Mouse (Mus musculus) liver, embryonic 13.5 days (tissue): ENCODE results near the gene Smox. TPM values are rescaled to one million over a fixed set of nuclear protein-coding genes. Genes with fewer than 3 reads are reported as not detected.
A peak's percentile ranks its signal among the peaks of the same experiment; 100 is the strongest.

Experiments
- ATAC-seq: fragments of 200-750 bp; cut with Nextera tagmentation; 2 replicates; pipeline ENCODE4 v1.8.0; 2017; ENCODE audit warnings: low read depth, mild to moderate bottlenecking, moderate number of reproducible peaks, moderate library complexity
- DNase-seq: peaks from one replicate; pipeline ENCODE4 v3.0.0; 2022
- H3K27ac ChIP-seq: fragments of 300-500 bp; sonication (generic); 2 replicates; pipeline ENCODE4 v1.5.1; 2015; ENCODE audit warnings: moderate library complexity, mild to moderate bottlenecking, inconsistent platforms
- H3K27me3 ChIP-seq: fragments of 300-500 bp; sonication (generic); 2 replicates; pipeline ENCODE4 v1.6.1; 2015; ENCODE audit warnings: mild to moderate bottlenecking, inconsistent platforms
- H3K36me3 ChIP-seq: fragments of 300-500 bp; sonication (generic); 2 replicates; pipeline ENCODE4 v1.6.1; 2015; ENCODE audit warnings: mild to moderate bottlenecking, inconsistent platforms
- H3K4me1 ChIP-seq: fragments of 300-500 bp; sonication (generic); replicated peaks from 2 replicates; pipeline ENCODE4 v1.6.1; 2015; ENCODE audit warnings: inconsistent platforms
- H3K4me2 ChIP-seq: fragments of 300-500 bp; sonication (generic); 2 replicates; pipeline ENCODE4 v1.6.1; 2015; ENCODE audit warnings: inconsistent platforms, mild to moderate bottlenecking, moderate library complexity
- H3K4me3 ChIP-seq: fragments of 300-500 bp; sonication (generic); replicated peaks from 2 replicates; pipeline ENCODE4 v1.5.1; 2015; ENCODE audit warnings: mild to moderate bottlenecking, inconsistent platforms
- H3K9ac ChIP-seq: fragments of 300-500 bp; sonication (generic); 2 replicates; pipeline ENCODE4 v1.6.1; 2015; ENCODE audit warnings: mild to moderate bottlenecking, inconsistent platforms
- H3K9me3 ChIP-seq: fragments of 300-500 bp; sonication (generic); replicated peaks from 2 replicates; pipeline ENCODE4 v1.6.1; 2016; ENCODE audit warnings: inconsistent platforms
- WGBS: fragments of 180-500 bp; shearing (Covaris S2); methylation state at CpG from one replicate; pipeline ENCODE4 v1.1.7; 2015; ENCODE audit not compliant: insufficient replicate concordance; 5-methylcytosine and 5-hydroxymethylcytosine counted together
- polyA plus RNA-seq: library from polyadenylated mRNA; unstranded; fragments of >200 nt; fragmentation: Nextera tagmentation; extraction: Ambion mirVana; gene quantifications from 2 replicates; pipeline ENCODE4 v1.2.1, GENCODE M21; 2015

Gene Smox
- polyA plus RNA-seq, 1 experiment from 2014 or later, result 109 TPM

DNA sequence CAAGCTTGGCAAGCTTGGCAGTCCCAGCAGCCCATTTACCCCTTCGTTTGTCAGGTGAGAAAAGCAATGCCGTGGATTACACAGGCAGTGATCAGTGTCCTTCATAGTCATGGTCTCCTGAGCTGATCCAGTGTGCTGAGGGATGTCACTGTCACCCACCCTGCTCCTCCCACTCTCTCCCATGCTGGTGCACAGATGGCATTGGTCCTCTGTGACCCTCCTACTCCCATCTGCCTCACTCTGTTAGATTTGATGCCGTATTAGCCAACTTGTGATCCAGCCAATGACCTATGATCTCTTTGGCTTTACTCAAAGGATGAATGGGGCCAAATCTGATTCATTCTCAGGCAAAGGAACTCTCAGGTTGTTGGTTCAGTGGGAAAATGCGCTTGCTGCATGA lies 50.4 kb downstream of the Smox start:
- ATAC-seq, result no peak
- H3K4me2 ChIP-seq, result no peak overlapping the region
- 66% methylated on average over 4 of the region's 4 CpGs for whole genome bisulfite sequencing

DNA sequence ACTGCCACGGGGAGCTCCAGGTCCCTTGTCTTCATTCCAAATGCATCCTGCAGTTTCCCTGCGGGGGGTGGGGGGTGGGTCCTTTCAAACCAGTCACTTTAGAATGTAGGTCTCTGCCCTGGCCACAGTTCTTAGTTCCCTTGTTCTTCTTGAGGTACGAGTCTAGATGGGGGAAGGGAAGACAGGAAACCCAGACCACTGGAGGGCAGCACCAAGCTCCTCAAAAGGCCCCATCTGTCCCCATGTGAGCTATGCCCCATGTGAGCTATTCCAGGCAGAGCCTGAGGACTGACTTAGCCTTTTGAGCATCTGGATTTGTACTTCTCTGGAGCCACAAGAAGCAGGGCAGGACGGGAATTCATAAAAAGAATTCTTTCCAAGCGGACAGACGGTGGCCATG lies 51.2 kb downstream of the Smox start:
- Histone ChIP-seq H3K9me3 (no peaks in the 10 kb centered on the region), H3K36me3 (no peaks in the 10 kb centered on the region), H3K9ac (no peak overlapping the region), H3K4me3 (no peak overlapping the region), H3K27ac (no peak overlapping the region), H3K27me3 (peaks cover 39% of the 10 kb centered on the region), H3K4me1 (peaks cover 12% of the 10 kb centered on the region), H3K4me2 (no peak overlapping the region)
- ATAC-seq (no peak), DNase-seq (no peak)
- WGBS, result 29% methylated on average over 6 of the region's 6 CpGs

More for the DNA sequence above, 50.4 kb downstream of the Smox start:
- no peaks in the 10 kb centered on the region for H3K9me3 ChIP-seq
- no peak for DNase-seq
- H3K9ac ChIP-seq, result no peak overlapping the region
- H3K27me3 ChIP-seq, result peaks cover 30% of the 10 kb centered on the region
- H3K36me3 ChIP-seq, result no peaks in the 10 kb centered on the region
- no peak overlapping the region for H3K4me3 ChIP-seq
- no peak overlapping the region for H3K27ac ChIP-seq
- H3K4me1 ChIP-seq, result peaks cover 12% of the 10 kb centered on the region

DNA sequence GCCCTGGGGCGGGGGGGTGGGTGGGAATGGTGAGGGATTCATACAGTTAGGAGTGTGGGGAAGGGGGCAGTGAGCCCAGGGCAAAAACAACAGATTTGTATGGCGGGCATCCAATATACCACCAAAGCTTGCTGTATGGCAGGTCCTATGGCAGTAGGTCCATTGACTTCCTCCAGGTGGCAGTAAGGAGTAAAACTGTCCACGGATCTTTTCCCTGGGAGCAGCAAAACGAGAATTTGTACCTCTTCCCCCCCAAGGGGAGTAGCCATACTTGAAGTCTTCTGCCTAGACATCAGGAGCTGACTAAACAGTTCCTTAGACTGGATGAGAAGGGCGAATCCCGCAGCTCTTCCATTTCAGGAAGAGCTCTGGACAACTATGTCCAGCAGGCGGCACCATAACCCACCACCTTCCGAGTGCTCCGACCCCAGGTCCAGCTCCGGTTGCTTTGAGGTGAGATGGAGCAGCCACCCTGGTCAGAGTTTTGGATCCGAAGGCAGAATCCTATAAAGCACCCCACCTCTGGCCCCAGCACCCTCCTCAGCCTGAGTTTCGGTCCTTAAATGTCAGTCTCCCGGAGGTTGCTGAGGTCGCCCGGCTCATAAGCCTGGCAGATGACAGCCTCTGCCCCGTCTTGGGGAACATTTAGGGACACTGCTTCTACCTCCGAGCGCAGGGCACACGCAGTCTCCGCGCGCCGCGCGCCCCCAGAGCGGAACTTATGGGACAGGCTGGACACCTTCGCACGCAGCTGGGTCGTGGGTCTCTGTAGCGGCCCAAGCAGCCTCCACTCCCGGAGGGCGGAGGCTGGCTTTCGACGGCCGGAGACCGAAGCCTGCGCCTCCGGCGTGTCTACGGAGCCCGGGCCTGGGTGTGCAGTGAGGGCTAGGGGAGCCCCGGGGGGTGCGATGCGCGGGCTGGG lies 54.4 kb downstream of the Smox start:
- Histone ChIP-seq H3K4me1 (peaks cover 12% of the 10 kb centered on the region), H3K4me2 (peak overlapping the region; percentile 64), H3K4me3 (peak overlapping the region; percentile 48), H3K9ac (peak overlapping the region; percentile 33; the same call in 1 of the 2 replicates), H3K9me3 (no peaks in the 10 kb centered on the region), H3K36me3 (no peaks in the 10 kb centered on the region), H3K27ac (no peak overlapping the region), H3K27me3 (peaks cover 67% of the 10 kb centered on the region)
- no peak for ATAC-seq
- 2% methylated on average over 45 of the region's 45 CpGs for WGBS
- DNase-seq, result peak; percentile 24

DNA sequence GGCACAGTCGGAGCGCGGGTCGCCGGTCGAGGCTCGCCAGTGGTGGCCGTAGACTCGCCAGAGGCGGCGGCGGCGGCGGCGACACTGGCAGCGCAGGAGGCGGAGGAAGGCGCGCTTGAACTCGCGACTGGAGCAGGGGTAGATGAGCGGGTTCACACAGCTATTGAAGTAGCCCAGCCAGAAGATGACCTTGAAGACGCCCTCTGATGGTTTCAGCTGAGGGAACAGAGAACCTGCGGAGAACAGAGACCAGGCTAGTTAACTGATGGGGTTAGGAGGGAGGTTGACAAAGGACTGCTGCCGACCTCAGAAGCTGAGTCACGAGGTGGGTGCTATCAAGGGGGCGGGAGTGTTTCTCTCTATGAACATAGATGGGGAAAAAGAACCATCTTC lies 55.0 kb downstream of the Smox start:
- no peaks in the 10 kb centered on the region for H3K36me3 ChIP-seq
- peaks cover 73% of the 10 kb centered on the region for H3K27me3 ChIP-seq
- peak overlapping the region; percentile 33; the same call in 1 of the 2 replicates for H3K9ac ChIP-seq
- DNase-seq (no peak), ATAC-seq (no peak)
- WGBS, result 2% methylated on average over 27 of the region's 27 CpGs
- peaks cover 12% of the 10 kb centered on the region for H3K4me1 ChIP-seq
- peak overlapping the region; percentile 48 for H3K4me3 ChIP-seq
- H3K4me2 ChIP-seq, result peak overlapping the region; percentile 64
- no peaks in the 10 kb centered on the region for H3K9me3 ChIP-seq
- H3K27ac ChIP-seq, result no peak overlapping the region

DNA sequence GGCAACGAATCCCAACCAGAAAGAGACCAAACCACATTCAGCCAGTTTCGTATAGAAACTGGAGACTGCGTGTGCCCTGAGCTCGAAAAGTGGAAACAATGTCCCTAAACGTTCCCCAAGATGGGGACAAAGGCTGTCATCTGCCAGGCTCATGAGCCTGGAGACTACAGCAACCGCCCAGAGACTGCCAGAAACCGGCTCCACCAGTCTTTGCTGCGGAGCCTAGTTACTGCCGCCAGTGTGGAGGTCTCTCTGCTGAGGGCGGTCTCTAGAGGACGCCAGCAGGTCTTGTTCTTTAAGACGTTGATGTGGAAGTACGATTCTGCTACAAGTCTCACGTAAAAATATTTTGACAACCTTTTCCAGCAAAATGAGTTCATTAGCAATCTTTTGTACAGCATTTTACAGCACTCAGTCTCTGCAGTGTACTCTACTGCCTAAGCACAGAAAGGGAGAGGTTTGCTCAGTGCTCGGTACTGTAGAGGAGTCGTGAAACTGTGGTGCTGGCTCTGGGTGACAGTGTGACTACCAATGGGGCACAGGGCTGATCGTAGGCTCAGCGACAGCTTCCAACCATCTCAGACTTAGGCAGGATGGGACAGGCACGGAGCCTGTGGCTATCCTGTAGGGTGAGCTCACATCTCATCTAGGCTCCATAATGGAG lies 55.6 kb downstream of the Smox start:
- no peak overlapping the region for H3K9ac ChIP-seq
- no peaks in the 10 kb centered on the region for H3K36me3 ChIP-seq
- peaks cover 12% of the 10 kb centered on the region for H3K4me1 ChIP-seq
- H3K4me2 ChIP-seq, result no peak overlapping the region
- 0 out of 2 replicates have a peak overlapping the region, but pooled peaks have one; percentile 48 for H3K4me3 ChIP-seq
- no peak for DNase-seq
- WGBS, result 9% methylated on average over 19 of the region's 19 CpGs
- no peak for ATAC-seq
- peaks cover 76% of the 10 kb centered on the region for H3K27me3 ChIP-seq
- H3K9me3 ChIP-seq, result no peaks in the 10 kb centered on the region
- H3K27ac ChIP-seq, result no peak overlapping the region

DNA sequence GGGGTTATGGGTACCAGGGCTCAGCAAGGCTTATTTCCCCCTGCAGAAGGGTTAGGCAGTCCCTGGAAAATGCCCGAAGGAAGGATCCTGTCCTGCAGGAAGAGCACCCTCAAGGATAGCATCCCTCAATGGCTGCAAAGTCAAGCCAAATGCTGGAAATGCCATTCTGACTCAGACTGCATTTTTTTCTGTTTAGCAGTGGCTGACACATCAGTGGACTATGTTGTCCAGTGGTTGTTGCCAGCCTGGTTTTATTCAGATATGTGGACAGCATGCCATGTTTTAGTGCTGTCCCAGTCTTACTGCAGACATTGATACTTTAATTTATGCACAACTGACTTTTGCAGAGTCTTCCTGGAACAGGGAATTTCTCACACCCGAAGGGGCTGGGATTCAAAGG lies 57.0 kb downstream of the Smox start:
- ATAC-seq (no peak), DNase-seq (no peak)
- Histone ChIP-seq H3K27me3 (peaks cover 91% of the 10 kb centered on the region), H3K4me3 (no peak overlapping the region), H3K4me2 (no peak overlapping the region), H3K4me1 (peaks cover 12% of the 10 kb centered on the region), H3K9ac (no peak overlapping the region), H3K9me3 (no peaks in the 10 kb centered on the region), H3K36me3 (no peaks in the 10 kb centered on the region), H3K27ac (no peak overlapping the region)
- WGBS, result 45% methylated on average over 2 of the region's 2 CpGs

DNA sequence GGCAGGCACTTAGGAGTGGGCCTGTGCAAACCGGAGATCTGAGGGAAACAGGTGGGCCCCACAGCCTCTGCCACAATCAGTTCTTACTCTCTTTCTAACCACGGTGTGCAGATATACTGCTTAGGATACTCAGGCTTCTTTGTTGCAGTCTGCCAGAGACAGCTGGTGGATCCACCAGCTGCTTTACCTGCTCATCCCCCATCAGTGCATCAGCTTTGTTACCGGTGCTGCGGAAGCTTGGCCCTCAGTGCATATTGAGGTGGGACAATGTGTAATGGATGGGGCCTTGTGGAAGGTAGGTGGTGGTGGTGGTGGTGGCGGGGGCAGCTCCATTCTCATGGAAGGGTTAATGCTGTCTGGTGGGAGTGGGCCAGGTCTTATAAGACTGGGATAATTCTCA lies 57.8 kb downstream of the Smox start:
- Histone ChIP-seq H3K4me1 (peaks cover 12% of the 10 kb centered on the region), H3K36me3 (no peaks in the 10 kb centered on the region), H3K27me3 (peaks cover 85% of the 10 kb centered on the region), H3K4me3 (no peak overlapping the region), H3K9ac (no peak overlapping the region), H3K4me2 (no peak overlapping the region), H3K9me3 (no peaks in the 10 kb centered on the region), H3K27ac (no peak overlapping the region)
- ATAC-seq (no peak), DNase-seq (no peak)
- WGBS, result 56% methylated on average over 5 of the region's 5 CpGs

DNA sequence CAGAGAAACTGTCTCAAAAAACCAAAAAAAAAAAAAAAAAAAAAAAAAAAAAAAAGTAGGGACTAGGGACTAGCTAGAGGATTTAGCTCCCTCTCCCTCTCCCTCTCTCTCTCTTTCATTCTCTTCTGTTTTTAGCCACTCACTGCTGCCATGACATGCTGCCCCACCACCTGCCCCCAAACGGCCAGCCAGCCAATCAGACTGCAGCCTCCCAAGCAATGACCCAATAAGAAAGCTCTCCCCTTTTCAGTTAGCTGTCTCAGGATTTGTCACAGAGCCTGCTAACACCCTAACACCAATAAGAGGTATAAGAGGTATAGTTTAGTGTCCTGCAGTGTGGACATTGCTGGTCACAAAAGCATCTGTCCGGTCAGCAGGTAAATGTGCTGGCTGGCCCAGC lies 59.2 kb downstream of the Smox start:
- WGBS, result 43% methylated on average over 2 of the region's 2 CpGs
- peaks cover 11% of the 10 kb centered on the region for H3K4me1 ChIP-seq
- no peak overlapping the region for H3K27ac ChIP-seq
- H3K27me3 ChIP-seq, result peaks cover 79% of the 10 kb centered on the region
- H3K4me3 ChIP-seq, result no peak overlapping the region
- no peak overlapping the region for H3K9ac ChIP-seq
- ATAC-seq, result no peak
- no peaks in the 10 kb centered on the region for H3K36me3 ChIP-seq
- H3K9me3 ChIP-seq, result no peaks in the 10 kb centered on the region
- DNase-seq, result no peak
- H3K4me2 ChIP-seq, result no peak overlapping the region

DNA sequence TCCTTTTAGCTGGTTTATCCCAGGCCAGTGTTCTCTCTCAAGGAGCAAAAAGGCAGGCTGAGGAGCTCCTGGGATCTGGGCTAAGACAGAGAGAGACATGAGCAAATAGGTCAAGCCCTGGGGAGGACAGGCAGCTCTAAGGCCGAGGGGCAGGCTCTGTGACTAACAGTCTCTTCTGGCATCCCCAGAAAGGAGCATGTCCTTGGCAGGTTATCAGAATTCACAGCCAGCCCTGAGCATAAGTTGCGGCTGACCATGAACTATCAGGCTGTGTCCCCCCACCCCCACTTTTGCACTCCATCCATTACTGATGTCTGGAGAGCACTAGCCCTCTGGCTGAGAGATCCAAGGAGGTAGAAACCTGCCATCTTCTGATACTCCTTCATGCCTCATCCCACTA lies 59.6 kb downstream of the Smox start:
- H3K9me3 ChIP-seq, result no peaks in the 10 kb centered on the region
- no peak overlapping the region for H3K4me2 ChIP-seq
- 46% methylated on average over 2 of the region's 2 CpGs for WGBS
- peaks cover 78% of the 10 kb centered on the region for H3K27me3 ChIP-seq
- no peak overlapping the region for H3K27ac ChIP-seq
- ATAC-seq (no peak), DNase-seq (no peak)
- no peaks in the 10 kb centered on the region for H3K36me3 ChIP-seq
- no peak overlapping the region for H3K9ac ChIP-seq
- no peak overlapping the region for H3K4me3 ChIP-seq
- peaks cover 6% of the 10 kb centered on the region for H3K4me1 ChIP-seq

DNA sequence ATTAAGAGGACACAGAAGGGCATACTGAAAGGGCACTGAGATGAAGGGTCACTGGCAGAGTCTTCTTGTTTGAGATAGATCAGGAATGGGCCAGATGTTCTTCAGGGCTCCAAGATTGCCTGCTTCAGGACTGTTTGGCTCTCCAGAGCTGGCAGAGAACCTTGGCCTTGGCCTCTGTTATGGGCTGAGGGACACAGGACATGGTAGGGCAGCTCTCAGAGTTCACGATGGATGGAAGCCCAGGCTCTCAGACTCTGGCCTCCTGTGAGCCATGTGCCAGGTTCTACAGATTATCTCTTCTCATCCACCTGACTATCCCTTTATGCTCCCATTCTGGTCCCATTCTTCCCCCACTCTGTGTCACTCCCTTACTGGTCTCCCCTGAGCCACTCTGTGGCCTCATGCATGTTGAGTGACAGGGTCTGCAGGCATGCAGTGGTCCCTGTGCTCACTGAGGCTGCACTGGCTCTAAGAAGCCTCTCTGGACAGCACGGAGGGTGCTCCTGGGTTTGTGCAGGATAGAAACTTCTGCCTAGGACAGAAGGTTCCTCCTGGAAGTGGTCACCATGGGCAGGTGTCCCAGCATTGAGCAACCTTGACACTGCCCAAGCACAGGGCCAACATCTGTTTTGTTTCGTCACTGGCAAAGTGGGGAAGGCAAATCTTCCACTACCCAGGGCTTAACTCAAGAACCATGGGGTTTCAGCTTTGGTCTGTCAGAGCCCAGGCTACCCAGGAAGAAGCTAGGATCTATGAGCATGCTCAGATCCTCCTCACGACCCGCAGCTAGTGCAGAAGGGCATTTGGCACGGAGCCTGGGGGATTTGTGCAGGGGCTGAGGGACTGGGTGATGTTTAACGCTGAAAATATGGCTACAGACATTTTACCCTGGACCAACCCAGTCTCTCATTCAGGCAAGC lies 60.7 kb downstream of the Smox start:
- Histone ChIP-seq H3K4me2 (no peak overlapping the region), H3K36me3 (no peaks in the 10 kb centered on the region), H3K4me3 (no peak overlapping the region), H3K9ac (no peak overlapping the region), H3K9me3 (no peaks in the 10 kb centered on the region), H3K27ac (no peak overlapping the region), H3K27me3 (peaks cover 78% of the 10 kb centered on the region), H3K4me1 (no peaks in the 10 kb centered on the region)
- ATAC-seq (no peak), DNase-seq (no peak)
- WGBS, result 40% methylated on average over 7 of the region's 7 CpGs
